Mouse (Mus musculus): ENCODE data around the gene Vezt. TPM values are rescaled to one million over a fixed set of nuclear protein-coding genes. Genes with fewer than 3 reads are reported as not detected.

Gene Vezt
- polyA plus RNA-seq, 1 experiment from 2014 or later = 45.9 TPM

DNA sequence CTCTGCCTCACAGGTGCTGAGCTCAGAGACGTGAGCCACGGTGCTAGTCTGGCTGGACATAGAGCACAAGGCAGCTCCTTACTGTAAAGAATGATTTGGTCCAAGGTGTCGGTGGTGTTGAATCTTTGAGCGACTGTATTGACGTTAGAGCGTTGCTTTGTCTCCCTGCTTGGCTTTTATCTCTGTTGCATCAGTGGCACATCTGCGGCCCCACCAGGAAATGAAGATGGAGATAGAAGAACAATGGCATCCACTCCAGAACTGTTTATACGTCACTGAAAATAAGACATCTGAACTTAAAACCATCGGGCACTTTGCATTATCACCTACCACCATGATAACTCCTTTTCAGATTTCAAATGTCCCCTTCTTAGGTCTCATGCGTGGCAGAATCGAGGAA lies 135.7 kb downstream of the Vezt start:
- Histone ChIP-seq H3K4me3 (ENCODE audit: low read depth, low read length) (no peak overlapping the region), H3K9me3 (ENCODE audit: control insufficient read depth, low read length) (no peaks in the 10 kb centered on the region), H3K36me3 (ENCODE audit: control insufficient read depth, insufficient read depth, low read length) (no peaks in the 10 kb centered on the region), H3K9ac (ENCODE audit: low read length) (no peak overlapping the region), H3K27me3 (ENCODE audit: control insufficient read depth, insufficient read depth, low read length) (no peaks in the 10 kb centered on the region), H3K4me2 (no peak overlapping the region), H3K27ac (ENCODE audit: low read depth, low read length) (no peak overlapping the region), H3K4me1 (ENCODE audit: control insufficient read depth, insufficient read depth, low read length) (no peaks in the 10 kb centered on the region)
- no peak for ATAC-seq (ENCODE audit: low FRiP score)
- no peak for DNase-seq (ENCODE audit: low spot score, missing footprints)
- 91% methylated on average over 11 of the region's 11 CpGs for whole genome bisulfite sequencing

GRCm38 (mm10) chr10:93899303-93899702 lies 136.3 kb downstream of the Vezt start:
- Histone ChIP-seq H3K36me3 (ENCODE audit: control insufficient read depth, insufficient read depth, low read length) (no peaks in the 10 kb centered on the region), H3K27ac (ENCODE audit: low read depth, low read length) (no peak overlapping the region), H3K27me3 (ENCODE audit: control insufficient read depth, insufficient read depth, low read length) (no peaks in the 10 kb centered on the region), H3K9ac (ENCODE audit: low read length) (no peak overlapping the region), H3K4me3 (ENCODE audit: low read depth, low read length) (no peak overlapping the region), H3K4me2 (no peak overlapping the region), H3K4me1 (ENCODE audit: control insufficient read depth, insufficient read depth, low read length) (no peaks in the 10 kb centered on the region), H3K9me3 (ENCODE audit: control insufficient read depth, low read length) (no peaks in the 10 kb centered on the region)
- 80% methylated on average over 2 of the region's 2 CpGs for WGBS
- ATAC-seq (ENCODE audit: low FRiP score) (no peak), DNase-seq (ENCODE audit: low spot score, missing footprints) (no peak)

- Histone ChIP-seq H3K27me3 (ENCODE audit: control insufficient read depth, insufficient read depth, low read length) (no peaks in the 10 kb centered on the region), H3K4me1 (ENCODE audit: control insufficient read depth, insufficient read depth, low read length) (no peaks in the 10 kb centered on the region), H3K9ac (ENCODE audit: low read length) (no peak within 1 kb of the TSS), H3K27ac (ENCODE audit: low read depth, low read length) (no peak within 1 kb of the TSS), H3K9me3 (ENCODE audit: control insufficient read depth, low read length) (no peaks in the 10 kb centered on the region), H3K36me3 (ENCODE audit: control insufficient read depth, insufficient read depth, low read length) (no peaks in the 10 kb centered on the region), H3K4me3 (ENCODE audit: low read depth, low read length) (no peak within 1 kb of the TSS), H3K4me2 (no peak within 1 kb of the TSS)
- DNase-seq (ENCODE audit: low spot score, missing footprints) (no peak), ATAC-seq (ENCODE audit: low FRiP score) (no peak)
- 71% methylated on average over 7 of the region's 7 CpGs for WGBS
These were observed 138.5 kb downstream of the Vezt start, which contains the start of gene Metap2 for GRCm38 (mm10) chr10:93897043-93897646. TSS of gene Metap2 (minus strand) at chr10:93897093.

- Histone ChIP-seq H3K36me3 (ENCODE audit: control insufficient read depth, insufficient read depth, low read length) (no peaks in the 10 kb centered on the region), H3K27me3 (ENCODE audit: control insufficient read depth, insufficient read depth, low read length) (no peaks in the 10 kb centered on the region), H3K4me2 (no peak overlapping the region), H3K9me3 (ENCODE audit: control insufficient read depth, low read length) (no peaks in the 10 kb centered on the region), H3K9ac (ENCODE audit: low read length) (no peak overlapping the region), H3K4me1 (ENCODE audit: control insufficient read depth, insufficient read depth, low read length) (peaks cover 8% of the 10 kb centered on the region), H3K4me3 (ENCODE audit: low read depth, low read length) (no peak overlapping the region), H3K27ac (ENCODE audit: low read depth, low read length) (no peak overlapping the region)
- no peak for ATAC-seq (ENCODE audit: low FRiP score)
- no peak for DNase-seq (ENCODE audit: low spot score, missing footprints)
- 88% methylated on average over 4 of the region's 4 CpGs for WGBS
These were observed 143.1 kb downstream of the Vezt start for GRCm38 (mm10) chr10:93892551-93892950.

DNA sequence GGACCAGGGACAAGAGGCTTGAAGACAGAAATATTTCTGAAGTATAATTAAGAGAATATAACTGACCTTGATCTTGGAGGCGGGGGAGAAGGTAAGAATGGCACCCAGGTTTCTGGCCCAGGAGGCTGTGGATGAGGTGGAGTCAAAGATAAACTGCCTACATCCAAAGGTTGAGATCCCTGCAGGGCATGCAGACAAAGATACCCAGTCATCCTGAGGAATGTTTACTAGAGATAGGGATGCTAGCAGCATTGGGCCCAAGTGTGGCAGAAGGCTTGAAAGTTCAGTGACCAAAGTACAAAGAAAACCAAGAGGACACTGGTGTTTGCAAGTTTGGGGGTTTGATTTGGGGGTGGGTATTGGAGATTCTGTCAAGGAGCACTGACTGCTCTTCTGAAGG lies 144.6 kb downstream of the Vezt start:
- Histone ChIP-seq H3K36me3 (ENCODE audit: control insufficient read depth, insufficient read depth, low read length) (peaks cover 6% of the 10 kb centered on the region; the same call in 1 of the 2 replicates), H3K9me3 (ENCODE audit: control insufficient read depth, low read length) (no peaks in the 10 kb centered on the region), H3K27me3 (ENCODE audit: control insufficient read depth, insufficient read depth, low read length) (no peaks in the 10 kb centered on the region), H3K9ac (ENCODE audit: low read length) (no peak overlapping the region), H3K4me1 (ENCODE audit: control insufficient read depth, insufficient read depth, low read length) (peaks cover 8% of the 10 kb centered on the region), H3K4me3 (ENCODE audit: low read depth, low read length) (no peak overlapping the region), H3K27ac (ENCODE audit: low read depth, low read length) (no peak overlapping the region), H3K4me2 (no peak overlapping the region)
- no peak for DNase-seq (ENCODE audit: low spot score, missing footprints)
- no peak for ATAC-seq (ENCODE audit: low FRiP score)
- WGBS = 88% methylated on average over 1 of the region's 1 CpGs

DNA sequence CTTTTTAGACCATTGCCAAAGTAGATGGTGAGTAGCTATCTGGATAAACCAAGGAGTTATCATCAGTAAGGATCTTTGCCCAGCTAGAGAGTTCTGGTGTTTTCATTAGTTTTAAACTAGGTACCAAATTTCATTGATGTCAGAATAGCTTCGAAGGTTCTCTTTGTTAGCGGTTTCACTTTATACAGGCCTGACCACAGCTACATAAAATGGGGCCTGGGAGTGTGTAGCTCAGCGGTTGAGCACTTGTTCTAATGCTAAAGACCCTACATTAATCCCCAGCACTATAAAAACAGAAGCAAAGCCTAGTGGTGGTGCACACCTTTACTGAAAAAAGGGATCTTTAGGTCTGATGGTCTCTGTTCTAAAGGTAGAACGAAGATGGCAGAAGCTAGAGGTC lies 145.1 kb downstream of the Vezt start:
- Histone ChIP-seq H3K27me3 (ENCODE audit: control insufficient read depth, insufficient read depth, low read length) (no peaks in the 10 kb centered on the region), H3K9ac (ENCODE audit: low read length) (peak overlapping the region; percentile 92; the same call in 1 of the 2 replicates), H3K9me3 (ENCODE audit: control insufficient read depth, low read length) (no peaks in the 10 kb centered on the region), H3K4me3 (ENCODE audit: low read depth, low read length) (peak overlapping the region; percentile 93), H3K27ac (ENCODE audit: low read depth, low read length) (no peak overlapping the region; the same call in 1 of the 2 replicates), H3K36me3 (ENCODE audit: control insufficient read depth, insufficient read depth, low read length) (peaks cover 7% of the 10 kb centered on the region), H3K4me1 (ENCODE audit: control insufficient read depth, insufficient read depth, low read length) (peaks cover 8% of the 10 kb centered on the region), H3K4me2 (peak overlapping the region; percentile 89)
- 65% methylated on average over 4 of the region's 4 CpGs for WGBS
- ATAC-seq (ENCODE audit: low FRiP score) (no peak), DNase-seq (ENCODE audit: low spot score, missing footprints) (peak; percentile 88)

- Histone ChIP-seq H3K9me3 (ENCODE audit: control insufficient read depth, low read length) (no peaks in the 10 kb centered on the region), H3K9ac (ENCODE audit: low read length) (peak overlapping the region; percentile 92), H3K36me3 (ENCODE audit: control insufficient read depth, insufficient read depth, low read length) (peaks cover 11% of the 10 kb centered on the region), H3K27me3 (ENCODE audit: control insufficient read depth, insufficient read depth, low read length) (no peaks in the 10 kb centered on the region), H3K27ac (ENCODE audit: low read depth, low read length) (peak overlapping the region; percentile 71; the same call in 1 of the 2 replicates), H3K4me3 (ENCODE audit: low read depth, low read length) (peak overlapping the region; percentile 93), H3K4me2 (peak overlapping the region; percentile 89), H3K4me1 (ENCODE audit: control insufficient read depth, insufficient read depth, low read length) (peaks cover 8% of the 10 kb centered on the region)
- peak; percentile 33 for ATAC-seq (ENCODE audit: low FRiP score)
- peak; percentile 97 for DNase-seq (ENCODE audit: low spot score, missing footprints)
- under 1% methylated on average over 22 of the region's 22 CpGs for WGBS
These were observed 145.6 kb downstream of the Vezt start for GRCm38 (mm10) chr10:93889976-93890375.

- DNase-seq (ENCODE audit: low spot score, missing footprints) (peak; percentile 97), ATAC-seq (ENCODE audit: low FRiP score) (peak; percentile 99)
- no peaks in the 10 kb centered on the region for H3K9me3 ChIP-seq (ENCODE audit: control insufficient read depth, low read length)
- H3K27me3 ChIP-seq (ENCODE audit: control insufficient read depth, insufficient read depth, low read length) = no peaks in the 10 kb centered on the region
- peak overlapping the region; percentile 89 for H3K4me2 ChIP-seq
- peaks cover 8% of the 10 kb centered on the region for H3K4me1 ChIP-seq (ENCODE audit: control insufficient read depth, insufficient read depth, low read length)
- peak overlapping the region; percentile 71 for H3K27ac ChIP-seq (ENCODE audit: low read depth, low read length)
- peaks cover 12% of the 10 kb centered on the region for H3K36me3 ChIP-seq (ENCODE audit: control insufficient read depth, insufficient read depth, low read length)
- under 1% methylated on average over 22 of the region's 30 CpGs for WGBS
- H3K9ac ChIP-seq (ENCODE audit: low read length) = peak overlapping the region; percentile 92
- H3K4me3 ChIP-seq (ENCODE audit: low read depth, low read length) = peak overlapping the region; percentile 93
These were observed 146.1 kb downstream of the Vezt start for GRCm38 (mm10) chr10:93889579-93889950.

Data from midbrain, embryonic 11.5 days (tissue).